Mouse (Mus musculus): ENCODE data around the gene Mrps23.

DNA sequence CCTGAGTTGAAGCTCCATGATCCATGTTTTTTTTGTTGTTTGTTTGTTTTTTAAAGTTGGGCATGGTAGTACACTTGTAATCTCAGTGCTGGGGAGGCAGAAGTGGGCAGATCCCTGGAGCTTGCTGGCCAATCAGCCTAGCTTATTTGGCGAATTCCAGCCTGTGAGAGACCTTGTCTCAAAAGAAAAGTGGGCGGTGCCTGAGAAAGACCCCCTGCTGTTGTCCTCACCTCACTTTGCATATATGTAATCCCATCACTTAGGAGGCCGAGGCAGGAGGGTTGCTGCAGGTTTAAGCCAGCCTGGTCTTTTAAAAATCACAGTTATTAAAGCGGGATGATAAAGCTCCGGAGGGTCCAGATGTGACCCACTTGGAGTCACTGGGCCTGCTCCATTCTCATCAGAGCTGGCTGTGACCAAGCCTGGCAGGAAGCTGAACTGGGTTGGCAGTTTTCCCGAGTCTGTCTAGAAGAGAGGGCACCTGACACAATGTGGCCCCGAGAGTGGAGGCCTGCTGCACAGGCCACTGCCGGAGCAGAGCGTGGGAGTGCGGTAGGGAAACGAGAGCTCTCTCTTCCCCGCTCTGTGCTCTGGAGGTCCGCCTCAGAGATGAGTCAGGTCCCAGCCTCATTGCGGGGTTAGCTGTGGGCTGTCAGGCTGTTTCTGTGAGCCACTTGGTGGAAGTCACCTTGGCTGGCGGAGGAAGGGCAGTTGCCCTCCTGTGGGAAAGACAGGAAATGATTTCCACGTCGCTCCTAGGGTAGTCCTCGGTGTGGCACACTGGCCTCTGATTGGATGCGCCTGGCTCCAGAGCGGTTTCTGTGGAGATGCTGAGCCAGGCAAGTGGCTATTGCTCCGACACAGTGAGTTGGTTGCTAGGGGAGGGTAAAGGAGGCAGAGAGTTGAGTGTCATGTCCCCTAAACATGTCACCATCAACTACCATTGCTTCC lies 11.0 kb downstream of the Mrps23 start:
- no peak for TF ChIP-seq CTCF (IDR thresholded peaks at IDR 0.05; ENCODE audit: control insufficient read depth, insufficient read depth, low read length)
- TF ChIP-seq POLR2A (IDR thresholded peaks at IDR 0.05; ENCODE audit: borderline replicate concordance, control insufficient read depth, low read depth, low read length), result no peak

All from bone marrow, adult 2 months (tissue).